Mouse (Mus musculus) spleen, postnatal 14 days (tissue): Measurements from ENCODE around the gene Gls.

Experiments used
- DNase-seq, 2 experiments: peaks; one replicate each; pipeline ENCODE4 v3.0.0; 2021 to 2022; ENCODE audit warnings: low spot score in 2 of 2

The Gls gene

GRCm38 (mm10) chr1:52248899-52249556, 16.0 kb upstream of the Gls start:
- DNase-seq = no peak

- DNase-seq = no peak
Measured at GRCm38 (mm10) chr1:52242270-52242669, 9.2 kb upstream of the Gls start.

- no peak for DNase-seq
Measured at GRCm38 (mm10) chr1:52232766-52233140, 279 bp downstream of the Gls start.

GRCm38 (mm10) chr1:52231939-52232765, 880 bp downstream of the Gls start:
- peak; percentile 63 to 67 for DNase-seq

GRCm38 (mm10) chr1:52230404-52230803, 2.6 kb downstream of the Gls start:
- DNase-seq = no peak

GRCm38 (mm10) chr1:52228178-52228577, 4.9 kb downstream of the Gls start:
- DNase-seq = no peak

- DNase-seq = no peak
Measured at GRCm38 (mm10) chr1:52226416-52226815, 6.6 kb downstream of the Gls start.

GRCm38 (mm10) chr1:52216766-52217165, 16.3 kb downstream of the Gls start:
- DNase-seq = no peak

- no peak for DNase-seq
Measured at GRCm38 (mm10) chr1:52182992-52183391, 50.0 kb downstream of the Gls start.

- no peak for DNase-seq
Measured at GRCm38 (mm10) chr1:52181994-52182393, 51.0 kb downstream of the Gls start.

- no peak for DNase-seq
Measured at GRCm38 (mm10) chr1:52179939-52180568, 53.0 kb downstream of the Gls start.

GRCm38 (mm10) chr1:52176999-52177398, 56.0 kb downstream of the Gls start:
- no peak for DNase-seq

- DNase-seq = no peak
Measured at GRCm38 (mm10) chr1:52175983-52176382, 57.0 kb downstream of the Gls start.

GRCm38 (mm10) chr1:52175321-52175720, 57.7 kb downstream of the Gls start:
- DNase-seq = no peak

- DNase-seq = no peak
Measured at GRCm38 (mm10) chr1:52171271-52171670, 61.8 kb downstream of the Gls start.

GRCm38 (mm10) chr1:52170747-52171146, 62.3 kb downstream of the Gls start:
- DNase-seq = no peak

- DNase-seq = peak in 1 of 2 experiments; percentile 30
Measured at GRCm38 (mm10) chr1:52170057-52170456, 63.0 kb downstream of the Gls start.

- DNase-seq = no peak
Measured at GRCm38 (mm10) chr1:52166652-52167220, 66.3 kb downstream of the Gls start.

- no peak for DNase-seq
Measured at GRCm38 (mm10) chr1:52163707-52164457, 69.2 kb downstream of the Gls start.

- DNase-seq = no peak
Measured at GRCm38 (mm10) chr1:52161151-52161550, 71.9 kb downstream of the Gls start.

- DNase-seq = no peak
Measured at GRCm38 (mm10) chr1:52158490-52159381, 74.3 kb downstream of the Gls start.
